Mouse (Mus musculus) midbrain, postnatal 0 days (tissue): ENCODE results near the gene Prkce. TPM values are rescaled to one million over a fixed set of nuclear protein-coding genes. Genes with fewer than 3 reads are reported as not detected.
A peak's percentile ranks its signal among the peaks of the same experiment; 100 is the strongest.

Experiments
- ATAC-seq: fragments of 200-750 bp; cut with Nextera tagmentation; 2 replicates; pipeline ENCODE4 v1.8.0; 2017; ENCODE audit warnings: moderate number of reproducible peaks, mild to moderate bottlenecking, moderate TSS enrichment, moderate library complexity; ENCODE audit not compliant: low FRiP score
- DNase-seq: peaks from one replicate; pipeline ENCODE4 v3.0.0-alpha.2; 2015; ENCODE audit warnings: low spot score
- H3K27ac ChIP-seq: fragments of 300-500 bp; sonication (generic); 2 replicates; pipeline ENCODE4 v1.5.1; 2014; ENCODE audit warnings: low read depth, mild to moderate bottlenecking, low read length, mixed read lengths
- H3K27me3 ChIP-seq: fragments of 300-500 bp; sonication (generic); 2 replicates; pipeline ENCODE4 v1.6.1; 2014; ENCODE audit warnings: low read length, control low read depth, mixed read lengths; ENCODE audit not compliant: insufficient read depth
- H3K36me3 ChIP-seq: fragments of 300-500 bp; sonication (generic); 2 replicates; pipeline ENCODE4 v1.6.1; 2014; ENCODE audit warnings: low read length, control low read depth, mixed read lengths; ENCODE audit not compliant: insufficient read depth
- H3K4me1 ChIP-seq: fragments of 300-500 bp; sonication (generic); 2 replicates; pipeline ENCODE4 v1.6.1; 2014; ENCODE audit warnings: mild to moderate bottlenecking, control low read depth, antibody characterized with exemption, low read length, mixed read lengths; ENCODE audit not compliant: insufficient read depth
- H3K4me2 ChIP-seq: fragments of 300-500 bp; sonication (generic); 2 replicates; pipeline ENCODE4 v1.6.1; 2014; ENCODE audit warnings: low read depth, mild to moderate bottlenecking, low read length, mixed read lengths; ENCODE audit not compliant: poor library complexity, severe bottlenecking
- H3K4me3 ChIP-seq: fragments of 300-500 bp; sonication (generic); 2 replicates; pipeline ENCODE4 v1.5.1; 2014; ENCODE audit warnings: low read depth, mild to moderate bottlenecking, low read length, moderate library complexity
- H3K9ac ChIP-seq: fragments of 300-500 bp; sonication (generic); replicated peaks from 2 replicates; pipeline ENCODE4 v1.6.1; 2014; ENCODE audit warnings: mild to moderate bottlenecking, low read length, moderate library complexity, mixed read lengths; ENCODE audit not compliant: poor library complexity, severe bottlenecking
- H3K9me3 ChIP-seq: fragments of 300-500 bp; sonication (generic); 2 replicates; pipeline ENCODE4 v1.6.1; 2016; ENCODE audit warnings: low read length, control low read depth
- CTCF ChIP-seq: IDR thresholded peaks from 2 replicates; pipeline ENCODE4 v1.5.1; 2016; ENCODE audit warnings: antibody characterized with exemption, mild to moderate bottlenecking
- WGBS: fragments of 180-500 bp; shearing (Covaris S2); extraction: QIAGEN DNeasy Blood & Tissue Kit; methylation state at CpG from one replicate; pipeline ENCODE4 v1.1.7; 2014; 5-methylcytosine and 5-hydroxymethylcytosine counted together
- polyA plus RNA-seq: library from polyadenylated mRNA; unstranded; fragments of >200 nt; fragmentation: Nextera tagmentation; extraction: Ambion mirVana; gene quantifications from 2 replicates; pipeline ENCODE4 v1.2.1, GENCODE M21; 2015
- total RNA-seq: library from RNA; depleted of rRNA; stranded (reverse); fragments of >200 nt; gene quantifications from 2 replicates; pipeline ENCODE4 v1.2.3, GENCODE M21; 2014

The Prkce gene
- total and polyA plus RNA-seq, 2 experiments from 2014 or later, result 61.0 to 64.5 TPM

- no peak overlapping the region for H3K27ac ChIP-seq
Measured at GRCm38 (mm10) chr17:86535827-86536656, 368.5 kb downstream of the Prkce start.

GRCm38 (mm10) chr17:86539881-86540430 lies 372.4 kb downstream of the Prkce start:
- no peak for TF ChIP-seq CTCF
- Histone ChIP-seq H3K4me1 (no peaks in the 10 kb centered on the region), H3K9me3 (no peaks in the 10 kb centered on the region), H3K4me3 (no peak overlapping the region), H3K9ac (no peak overlapping the region), H3K4me2 (no peak overlapping the region), H3K27ac (no peak overlapping the region), H3K27me3 (no peaks in the 10 kb centered on the region), H3K36me3 (no peaks in the 10 kb centered on the region)
- no peak for ATAC-seq
- no peak for DNase-seq
- 87% methylated on average over 18 of the region's 18 CpGs for WGBS

More at GRCm38 (mm10) chr17:86535827-86536656, 368.5 kb downstream of the Prkce start:
- peak; percentile 96 for TF ChIP-seq CTCF
- Histone ChIP-seq H3K9me3 (no peaks in the 10 kb centered on the region), H3K4me2 (peak overlapping the region; percentile 26), H3K4me1 (0 out of 2 replicates have a peak, but pooled peaks cover 4% of the 10 kb centered on the region), H3K36me3 (no peaks in the 10 kb centered on the region), H3K27me3 (no peaks in the 10 kb centered on the region), H3K4me3 (peak overlapping the region; percentile 8; the same call in 1 of the 2 replicates), H3K9ac (no peak overlapping the region)
- ATAC-seq, result no peak
- WGBS, result 38% methylated on average over 22 of the region's 22 CpGs
- peak; percentile 92 for DNase-seq

- no peak for ATAC-seq
- Histone ChIP-seq H3K9ac (no peak overlapping the region), H3K36me3 (no peaks in the 10 kb centered on the region), H3K9me3 (no peaks in the 10 kb centered on the region), H3K27ac (no peak overlapping the region), H3K4me2 (no peak overlapping the region), H3K27me3 (no peaks in the 10 kb centered on the region), H3K4me1 (no peaks in the 10 kb centered on the region), H3K4me3 (no peak overlapping the region)
- no peak for TF ChIP-seq CTCF
- DNase-seq, result peak; percentile 37
- 27% methylated on average over 7 of the region's 7 CpGs for WGBS
Measured at GRCm38 (mm10) chr17:86546529-86546928, 378.9 kb downstream of the Prkce start.

- ATAC-seq (no peak), DNase-seq (no peak)
- H3K27me3 ChIP-seq, result no peaks in the 10 kb centered on the region
- H3K36me3 ChIP-seq, result no peaks in the 10 kb centered on the region
- H3K4me1 ChIP-seq, result no peaks in the 10 kb centered on the region
- H3K4me3 ChIP-seq, result no peak overlapping the region
- no peak overlapping the region for H3K4me2 ChIP-seq
- WGBS, result 88% methylated on average over 10 of the region's 10 CpGs
- no peak for TF ChIP-seq CTCF
- H3K27ac ChIP-seq, result no peak overlapping the region
- H3K9me3 ChIP-seq, result no peaks in the 10 kb centered on the region
- H3K9ac ChIP-seq, result no peak overlapping the region
Measured at GRCm38 (mm10) chr17:86549128-86549527, 381.5 kb downstream of the Prkce start.

GRCm38 (mm10) chr17:86551561-86551960 lies 384.0 kb downstream of the Prkce start:
- no peaks in the 10 kb centered on the region for H3K4me1 ChIP-seq
- no peak for DNase-seq
- 87% methylated on average over 10 of the region's 10 CpGs for WGBS
- no peak overlapping the region for H3K4me3 ChIP-seq
- H3K9me3 ChIP-seq, result no peaks in the 10 kb centered on the region
- H3K36me3 ChIP-seq, result no peaks in the 10 kb centered on the region
- no peak overlapping the region for H3K9ac ChIP-seq
- no peak overlapping the region for H3K27ac ChIP-seq
- ATAC-seq, result no peak
- no peak for TF ChIP-seq CTCF
- no peaks in the 10 kb centered on the region for H3K27me3 ChIP-seq
- no peak overlapping the region for H3K4me2 ChIP-seq

GRCm38 (mm10) chr17:86551995-86552394 lies 384.4 kb downstream of the Prkce start:
- H3K27ac ChIP-seq, result no peak overlapping the region
- no peak for TF ChIP-seq CTCF
- no peak overlapping the region for H3K9ac ChIP-seq
- no peak for DNase-seq
- no peaks in the 10 kb centered on the region for H3K36me3 ChIP-seq
- no peaks in the 10 kb centered on the region for H3K4me1 ChIP-seq
- no peak overlapping the region for H3K4me3 ChIP-seq
- H3K27me3 ChIP-seq, result no peaks in the 10 kb centered on the region
- 49% methylated on average over 6 of the region's 6 CpGs for WGBS
- H3K9me3 ChIP-seq, result no peaks in the 10 kb centered on the region
- H3K4me2 ChIP-seq, result no peak overlapping the region
- ATAC-seq, result no peak
